Mouse (Mus musculus) ES-E14 (cell line): ENCODE data around the gene Nhp2.

Experiments used
- CHD2 ChIP-seq: IDR thresholded peaks from 2 replicates; pipeline ENCODE4 v1.6.1; 2014; ENCODE audit warnings: mild to moderate bottlenecking, low read depth, low read length, inconsistent platforms
- HCFC1 ChIP-seq: IDR thresholded peaks from 2 replicates; pipeline ENCODE4 v1.6.1; 2012; ENCODE audit warnings: low read length, inconsistent platforms, borderline replicate concordance; ENCODE audit not compliant: insufficient read depth
- MAFK ChIP-seq: IDR thresholded peaks from 2 replicates; pipeline ENCODE4 v1.6.1; 2014; ENCODE audit warnings: mild to moderate bottlenecking, low read depth, low read length, inconsistent platforms; ENCODE audit not compliant: insufficient read depth
- ZC3H11A ChIP-seq: IDR thresholded peaks from 2 replicates; pipeline ENCODE4 v1.6.1; 2012; ENCODE audit warnings: low read depth, mild to moderate bottlenecking, inconsistent platforms, low read length, borderline replicate concordance
- ZNF384 ChIP-seq: IDR thresholded peaks from 2 replicates; pipeline ENCODE4 v1.6.1; 2012; ENCODE audit warnings: low read depth, low read length, inconsistent platforms

DNA sequence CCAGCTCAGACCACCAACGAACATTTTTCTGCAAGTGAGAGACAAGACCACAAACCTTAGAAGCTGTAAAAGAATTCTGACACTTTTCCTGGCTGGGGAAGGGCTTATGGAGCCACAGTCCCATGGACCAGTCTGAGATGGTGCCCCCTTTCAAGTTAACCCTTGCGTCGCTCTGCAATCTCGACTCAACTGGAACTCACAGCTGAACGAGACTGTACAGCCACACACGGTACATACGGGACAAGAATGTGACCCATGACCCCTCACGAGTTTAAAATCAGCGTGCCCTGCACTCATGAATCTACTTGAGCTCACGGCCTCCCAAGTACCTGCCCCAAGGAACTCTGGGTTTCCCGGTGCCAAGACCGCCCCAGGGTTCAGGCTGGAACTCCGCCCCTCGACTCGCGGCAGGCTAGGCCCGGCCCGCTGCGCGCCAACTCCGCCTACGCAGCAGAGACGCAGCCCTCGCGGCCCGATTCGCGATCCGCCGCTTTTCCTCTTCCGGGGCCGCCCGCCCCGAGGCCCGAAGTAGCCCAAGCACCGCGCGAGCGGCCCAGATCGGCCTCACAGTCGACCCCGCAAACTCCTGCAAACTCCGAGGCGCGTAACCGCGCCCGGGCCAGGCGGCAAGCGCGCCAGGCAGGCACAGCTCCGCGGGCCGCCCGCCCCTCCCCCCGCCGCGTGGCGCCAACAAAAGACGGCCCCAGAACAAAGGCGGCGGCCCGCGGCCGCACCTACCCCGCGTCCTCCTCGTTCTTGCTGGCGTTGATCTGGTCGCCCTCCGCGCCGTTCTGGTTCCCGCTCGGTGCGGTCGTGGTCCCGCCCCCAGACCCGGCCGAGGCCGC lies 13.7 kb upstream of the Nhp2 start:
- TF ChIP-seq HCFC1 (peak; percentile 54), ZNF384 (no peak), ZC3H11A (no peak), MAFK (no peak), CHD2 (no peak)
